Mouse (Mus musculus) bone marrow, adult 2 months (tissue): ENCODE data around the gene Peak1.

ENCODE experiments used
- CTCF ChIP-seq: fragments of 200-500 bp; IDR thresholded peaks from 2 replicates; pipeline ENCODE4 v1.5.1; 2011; ENCODE audit warnings: low read length, control low read depth; ENCODE audit not compliant: control insufficient read depth, insufficient read depth
- POLR2A ChIP-seq: fragments of 200-500 bp; IDR thresholded peaks from 2 replicates; pipeline ENCODE4 v1.6.1; 2011; ENCODE audit warnings: low read depth, mild to moderate bottlenecking, control low read depth, low read length, borderline replicate concordance; ENCODE audit not compliant: control insufficient read depth

DNA sequence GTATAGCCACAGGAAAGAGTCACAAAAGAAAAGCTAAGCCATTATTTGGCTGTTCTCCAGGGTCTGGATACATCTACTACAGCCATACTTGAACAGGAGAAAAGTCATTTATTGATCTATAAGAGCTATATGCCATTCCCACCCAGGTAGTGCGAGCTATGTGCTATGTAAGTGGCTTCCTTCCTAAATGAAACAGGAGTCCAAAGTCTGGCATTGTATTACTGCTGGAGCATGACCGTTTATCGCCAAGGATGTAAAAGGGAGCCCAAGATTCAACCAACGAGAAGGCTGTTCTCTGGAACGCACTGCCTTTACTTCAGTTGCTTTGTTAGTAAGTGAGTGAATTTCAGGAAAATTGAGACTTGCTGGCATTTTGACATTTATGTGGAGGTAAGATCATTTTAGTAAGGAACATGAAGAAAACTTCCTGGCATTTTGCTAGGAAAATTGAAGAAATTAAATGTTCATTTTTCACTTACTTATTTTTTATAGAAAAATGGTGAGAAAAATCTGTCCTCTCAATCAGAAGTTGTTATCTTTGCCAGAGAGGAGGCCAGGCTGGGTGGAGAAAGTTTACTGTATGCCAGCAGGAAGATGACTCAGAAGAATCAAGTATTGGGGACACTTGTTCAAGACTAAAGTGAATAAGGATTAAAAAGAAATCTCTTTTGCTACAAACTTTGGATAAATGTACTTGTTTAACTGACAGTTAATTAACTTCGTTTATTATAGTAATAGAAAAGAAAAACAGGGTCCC, 162.0 kb downstream of the Peak1 start:
- TF ChIP-seq CTCF (no peak), POLR2A (no peak)
